Mouse (Mus musculus) bone marrow macrophage, adult 2 months (primary cell): ENCODE data around the gene Rhoj.

Experiments
- CTCF ChIP-seq: IDR thresholded peaks from 2 replicates; pipeline ENCODE4 v1.5.1; 2012; ENCODE audit warnings: low read depth, mild to moderate bottlenecking, low read length, moderate library complexity
- POLR2A ChIP-seq: IDR thresholded peaks from 2 replicates; pipeline ENCODE4 v1.6.1; 2012; ENCODE audit warnings: mild to moderate bottlenecking, low read depth, low read length, borderline replicate concordance

GRCm38 (mm10) chr12:75387846-75388245 is 79.7 kb downstream of the Rhoj start:
- TF ChIP-seq CTCF (no peak), POLR2A (no peak)
